Mouse (Mus musculus) liver, embryonic 14.5 days (tissue): Measurements from ENCODE around the gene Zmat3. TPM values are rescaled to one million over a fixed set of nuclear protein-coding genes. Genes with fewer than 3 reads are reported as not detected.
A peak's percentile ranks its signal among the peaks of the same experiment; 100 is the strongest.

Source experiments
- ATAC-seq: fragments of 200-750 bp; cut with Nextera tagmentation; 2 replicates; pipeline ENCODE4 v1.8.0; 2017; ENCODE audit warnings: moderate number of reproducible peaks, mild to moderate bottlenecking, moderate library complexity; ENCODE audit not compliant: insufficient read depth
- DNase-seq, 3 experiments: peaks; one replicate each; pipeline ENCODE4 v3.0.0-alpha.2; 2012 to 2013; ENCODE audit warnings: low read depth in 3 of 3, low spot score in 3 of 3
- H3K27ac ChIP-seq: fragments of 300-500 bp; sonication (generic); 2 replicates; pipeline ENCODE4 v1.5.1; 2014; ENCODE audit warnings: moderate library complexity, mild to moderate bottlenecking, control low read depth, inconsistent platforms
- H3K27me3 ChIP-seq: fragments of 300-500 bp; sonication (generic); 2 replicates; pipeline ENCODE4 v1.6.1; 2014; ENCODE audit warnings: mild to moderate bottlenecking, low read length, moderate library complexity; ENCODE audit not compliant: control insufficient read depth, insufficient read depth
- H3K36me3 ChIP-seq: fragments of 300-500 bp; sonication (generic); replicated peaks from 2 replicates; pipeline ENCODE4 v1.6.1; 2014; ENCODE audit warnings: low read depth; ENCODE audit not compliant: control insufficient read depth, insufficient read depth
- H3K4me1 ChIP-seq, 2 experiments: fragments of 200-500 bp in 1 of 2; fragments of 300-500 bp in 1 of 2; sonication (generic) in 1 of 2; replicated peaks; 2 replicates each; pipeline ENCODE4 v1.6.1; 2012 to 2014; ENCODE audit warnings: antibody characterized with exemption in 1 of 2, inconsistent platforms in 1 of 2, low read length in 1 of 2; ENCODE audit not compliant: control insufficient read depth in 2 of 2, insufficient read depth in 2 of 2
- H3K4me2 ChIP-seq: fragments of 300-500 bp; sonication (generic); 2 replicates; pipeline ENCODE4 v1.6.1; 2014; ENCODE audit warnings: low read depth, mild to moderate bottlenecking, control low read depth, moderate library complexity
- H3K4me3 ChIP-seq, 2 experiments: fragments of 200-500 bp in 1 of 2; fragments of 300-500 bp in 1 of 2; sonication (generic) in 1 of 2; 2 replicates each; pipeline ENCODE4 v1.5.1; 2012 to 2014; ENCODE audit warnings: low read depth in 2 of 2, low read length in 2 of 2, mild to moderate bottlenecking in 2 of 2, control low read depth in 1 of 2, inconsistent platforms in 1 of 2, moderate library complexity in 1 of 2; ENCODE audit not compliant: insufficient read depth in 1 of 2
- H3K9ac ChIP-seq: fragments of 300-500 bp; sonication (generic); replicated peaks from 2 replicates; pipeline ENCODE4 v1.6.1; 2014; ENCODE audit warnings: mild to moderate bottlenecking, control low read depth, moderate library complexity
- H3K9me3 ChIP-seq: fragments of 300-500 bp; sonication (generic); 2 replicates; pipeline ENCODE4 v1.6.1; 2016; ENCODE audit warnings: low read length, mixed read lengths; ENCODE audit not compliant: control insufficient read depth
- CTCF ChIP-seq: IDR thresholded peaks from 2 replicates; pipeline ENCODE4 v1.5.1; 2016; ENCODE audit warnings: antibody characterized with exemption, low read depth, control low read depth
- EP300 ChIP-seq: IDR thresholded peaks from 2 replicates; pipeline ENCODE4 v1.6.1; 2016; ENCODE audit warnings: antibody characterized with exemption, low read depth
- WGBS: fragments of 180-500 bp; shearing (Covaris S2); extraction: QIAGEN DNeasy Blood & Tissue Kit; methylation state at CpG from one replicate; pipeline ENCODE4 v1.1.7; 2014; ENCODE audit not compliant: insufficient replicate concordance; 5-methylcytosine and 5-hydroxymethylcytosine counted together
- polyA plus RNA-seq, 2 experiments: library from polyadenylated mRNA; depleted of rRNA in 1 of 2; stranded (reverse) in 1 of 2; unstranded in 1 of 2; fragments of >200 nt; fragmentation: Nextera tagmentation in 1 of 2; extraction: Ambion mirVana in 1 of 2; gene quantifications; 2 replicates each; pipeline versions ENCODE4 v1.2.1 to v1.2.3; 2012 to 2014

Zmat3 gene
- polyA plus RNA-seq, 2 experiments, result 0.42 to 0.74 TPM

DNA sequence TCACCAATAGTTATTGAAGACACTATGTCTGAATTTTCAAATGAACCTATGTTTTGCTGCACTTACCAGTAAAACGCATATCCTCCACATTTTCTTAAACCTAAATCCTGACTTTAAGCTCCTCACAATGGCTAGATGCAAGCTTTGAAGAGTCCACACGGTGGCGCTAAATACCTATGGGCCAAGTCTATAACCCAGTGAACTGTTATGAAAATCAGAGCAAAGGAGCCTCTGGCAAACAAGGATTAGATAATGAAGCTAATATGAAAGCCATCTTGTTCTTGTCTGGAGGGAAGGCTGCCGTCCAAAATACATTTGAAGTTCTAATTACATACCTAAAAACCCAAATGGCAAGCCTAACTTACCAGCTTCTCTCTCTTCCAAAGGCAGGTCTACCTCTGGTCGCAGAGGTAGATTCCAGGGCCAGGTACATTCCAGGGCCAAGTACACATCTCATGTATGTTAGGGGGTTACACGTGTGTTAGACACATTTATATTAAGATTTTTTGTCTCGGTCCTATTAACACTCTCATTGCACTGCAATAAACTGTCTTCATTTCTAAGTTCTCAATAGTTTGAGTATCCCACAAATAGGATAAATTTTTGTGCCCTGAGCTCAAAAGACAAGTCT is 32.2 kb downstream of the Zmat3 start:
- Histone ChIP-seq H3K36me3 (no peaks in the 10 kb centered on the region), H3K4me2 (no peak overlapping the region), H3K4me1 (peaks cover 0 to 4% of the 10 kb centered on the region in 2 experiments; a peak in 2 of 4 replicates), H3K9me3 (no peaks in the 10 kb centered on the region), H3K9ac (no peak overlapping the region), H3K27me3 (no peaks in the 10 kb centered on the region), H3K4me3 (no peak overlapping the region), H3K27ac (no peak overlapping the region)
- TF ChIP-seq EP300 (no peak), CTCF (peak; percentile 82)
- WGBS, result 27% methylated on average over 7 of the region's 7 CpGs
- no peak for ATAC-seq
- peak; percentile 35 to 46 (median 45) for DNase-seq

DNA sequence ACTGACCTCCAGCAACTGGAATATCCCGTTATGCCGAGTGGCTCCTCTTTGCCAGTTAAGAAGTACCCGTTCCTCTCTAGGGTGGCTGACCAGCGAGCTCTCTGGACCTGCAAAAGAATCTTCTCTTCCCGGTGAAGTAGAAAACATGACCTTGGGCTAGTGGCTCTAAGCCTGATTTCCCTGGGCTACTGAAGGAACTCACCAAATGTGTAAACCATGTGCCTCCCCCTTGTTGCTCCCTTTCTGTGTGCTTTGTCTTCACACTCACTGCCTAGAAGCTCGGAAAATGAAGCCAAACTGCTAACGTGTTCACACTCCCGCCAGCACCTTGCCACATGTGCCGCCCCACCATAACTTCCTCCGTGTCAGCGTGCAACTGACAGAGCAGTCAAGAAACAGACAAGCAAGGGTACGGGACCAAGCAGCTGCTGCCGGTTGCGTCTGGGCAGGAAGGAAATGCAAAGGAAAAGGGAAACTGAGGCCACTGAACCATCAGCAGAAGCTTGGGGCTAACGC is 47.9 kb downstream of the Zmat3 start:
- no peak overlapping the region for H3K4me2 ChIP-seq
- no peaks in the 10 kb centered on the region for H3K27me3 ChIP-seq
- TF ChIP-seq EP300, result no peak
- TF ChIP-seq CTCF, result no peak
- ATAC-seq (no peak), DNase-seq (no peak)
- no peaks in the 10 kb centered on the region for H3K9me3 ChIP-seq
- no peak overlapping the region for H3K27ac ChIP-seq
- no peaks in the 10 kb centered on the region for H3K4me1 ChIP-seq
- WGBS, result 29% methylated on average over 15 of the region's 15 CpGs
- no peak overlapping the region for H3K4me3 ChIP-seq
- no peaks in the 10 kb centered on the region for H3K36me3 ChIP-seq
- H3K9ac ChIP-seq, result no peak overlapping the region

DNA sequence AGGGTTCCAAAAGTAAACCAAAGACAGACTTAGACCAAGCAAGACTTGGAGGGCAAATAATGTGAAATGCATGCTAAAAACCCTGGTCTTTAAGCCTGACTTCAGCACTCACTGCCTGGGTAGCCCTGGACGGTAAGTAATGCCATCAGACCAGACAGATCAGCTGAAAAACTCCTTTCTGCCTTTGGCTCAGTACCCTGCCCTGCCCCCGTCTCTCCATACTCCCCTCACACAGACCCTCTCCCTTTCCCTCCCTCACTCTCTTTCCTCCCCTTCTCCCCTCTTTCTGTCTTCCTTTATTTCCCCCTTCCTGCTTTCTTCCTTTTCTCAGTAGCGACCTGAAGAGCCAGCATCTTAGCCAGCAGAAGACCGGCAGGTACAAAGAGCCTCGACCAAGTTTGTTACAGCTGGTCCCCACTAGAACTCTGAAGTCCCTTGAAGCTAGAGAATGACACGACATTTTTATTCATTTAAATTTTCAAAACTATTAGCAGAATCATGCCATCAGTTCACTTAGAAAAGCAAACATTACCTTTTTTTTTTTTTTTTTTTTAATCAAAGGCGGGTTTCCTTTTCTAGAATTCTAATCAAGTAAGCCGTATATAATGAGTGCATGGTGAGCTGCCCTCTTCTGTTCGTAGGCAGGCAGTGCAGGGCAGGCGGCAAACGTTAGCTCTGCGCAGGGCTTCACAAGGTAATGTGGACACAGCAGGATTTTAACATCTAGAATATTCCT is 48.5 kb downstream of the Zmat3 start:
- TF ChIP-seq CTCF (peak; percentile 60), EP300 (no peak)
- H3K27ac ChIP-seq, result no peak overlapping the region
- no peaks in the 10 kb centered on the region for H3K9me3 ChIP-seq
- ATAC-seq, result no peak
- no peak overlapping the region for H3K9ac ChIP-seq
- H3K4me3 ChIP-seq, result no peak overlapping the region
- no peaks in the 10 kb centered on the region for H3K27me3 ChIP-seq
- H3K4me1 ChIP-seq, result no peaks in the 10 kb centered on the region
- 24% methylated on average over 12 of the region's 12 CpGs for WGBS
- H3K36me3 ChIP-seq, result no peaks in the 10 kb centered on the region
- no peak for DNase-seq
- no peak overlapping the region for H3K4me2 ChIP-seq

DNA sequence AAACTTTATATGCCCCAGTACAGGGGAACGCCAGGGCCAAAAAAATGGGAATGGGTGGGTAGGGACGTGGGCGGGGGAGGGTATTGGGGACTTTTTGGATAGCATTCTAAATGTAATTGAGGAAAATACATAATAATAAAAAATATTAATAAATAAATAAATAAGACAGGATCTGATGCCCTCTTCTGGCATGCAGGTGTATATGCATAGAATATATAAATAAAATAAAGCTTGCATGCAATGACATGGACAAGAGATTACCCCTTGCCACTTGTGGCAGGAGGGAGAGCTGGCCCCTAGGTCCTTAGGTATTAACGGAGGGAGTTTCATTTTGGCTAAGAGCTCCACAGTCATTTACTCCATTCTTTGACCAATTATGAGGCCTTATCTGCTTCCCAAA is 51.1 kb downstream of the Zmat3 start:
- H3K27ac ChIP-seq, result no peak overlapping the region
- H3K9ac ChIP-seq, result no peak overlapping the region
- TF ChIP-seq CTCF (no peak), EP300 (no peak)
- DNase-seq (no peak), ATAC-seq (no peak)
- H3K4me1 ChIP-seq, result no peaks in the 10 kb centered on the region
- H3K36me3 ChIP-seq, result no peaks in the 10 kb centered on the region
- H3K4me2 ChIP-seq, result no peak overlapping the region
- no peaks in the 10 kb centered on the region for H3K9me3 ChIP-seq
- H3K27me3 ChIP-seq, result no peaks in the 10 kb centered on the region
- no peak overlapping the region for H3K4me3 ChIP-seq
- WGBS, result 75% methylated on average over 4 of the region's 4 CpGs

DNA sequence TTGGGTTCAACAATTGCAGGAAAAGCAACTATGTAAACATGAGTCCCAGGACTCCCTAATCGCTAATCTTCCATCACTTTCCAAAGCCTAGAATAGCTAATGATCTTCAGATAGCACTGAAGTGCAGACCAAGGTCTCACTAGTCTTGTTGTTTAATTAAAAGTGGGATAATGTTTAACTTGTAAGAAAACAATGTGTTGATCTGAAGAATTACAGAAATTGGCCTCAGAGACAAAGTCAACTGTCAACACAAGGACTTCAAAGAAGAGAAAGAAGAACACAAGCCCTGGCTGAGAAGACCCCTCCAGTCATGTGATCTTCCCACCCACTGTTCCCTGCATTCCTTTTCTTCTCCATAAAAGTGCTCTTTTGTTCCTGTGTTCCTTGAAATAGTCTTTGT is 61.6 kb downstream of the Zmat3 start:
- H3K9ac ChIP-seq, result no peak overlapping the region
- ATAC-seq, result no peak
- no peak overlapping the region for H3K27ac ChIP-seq
- no peaks in the 10 kb centered on the region for H3K9me3 ChIP-seq
- no peak for TF ChIP-seq CTCF
- TF ChIP-seq EP300, result no peak
- H3K4me2 ChIP-seq, result no peak overlapping the region
- WGBS, result 26% methylated on average over 1 of the region's 1 CpGs
- DNase-seq, result no peak
- H3K27me3 ChIP-seq, result no peaks in the 10 kb centered on the region
- no peaks in the 10 kb centered on the region for H3K4me1 ChIP-seq
- H3K4me3 ChIP-seq, result no peak overlapping the region
- no peaks in the 10 kb centered on the region for H3K36me3 ChIP-seq
